Mouse (Mus musculus) right cerebral cortex, postnatal 14 days (tissue): ENCODE measurements at regions not wholly inside any gene's neighbourhood (a gene's known extent, or its start where the extent isn't known, plus 50 kb on each side); places are given as distances from the start of the nearest gene placed in this dataset.

Source experiments
- DNase-seq: peaks from one replicate; pipeline ENCODE4 v3.0.0; 2022

DNA sequence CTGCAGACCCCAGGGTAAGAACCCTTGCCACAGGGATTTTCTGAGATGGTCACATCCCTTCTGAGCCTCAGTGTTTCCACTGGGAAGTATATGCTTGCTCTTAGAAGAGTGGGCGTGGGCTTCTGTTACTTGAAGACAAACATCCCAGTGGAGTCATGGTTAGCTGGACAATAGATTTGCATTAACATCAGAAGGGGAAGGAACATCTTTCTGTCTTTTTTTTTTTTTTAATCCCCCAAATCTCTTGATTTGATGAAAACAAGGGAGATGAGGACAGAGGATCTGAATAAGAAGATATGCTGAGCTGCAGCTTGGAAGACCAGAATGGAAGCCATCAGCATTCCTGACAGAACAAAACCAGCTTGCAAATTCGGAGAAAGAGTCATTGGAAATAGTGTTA, 291.7 kb downstream of the 1810013L24Rik start:
- DNase-seq: no peak

DNA sequence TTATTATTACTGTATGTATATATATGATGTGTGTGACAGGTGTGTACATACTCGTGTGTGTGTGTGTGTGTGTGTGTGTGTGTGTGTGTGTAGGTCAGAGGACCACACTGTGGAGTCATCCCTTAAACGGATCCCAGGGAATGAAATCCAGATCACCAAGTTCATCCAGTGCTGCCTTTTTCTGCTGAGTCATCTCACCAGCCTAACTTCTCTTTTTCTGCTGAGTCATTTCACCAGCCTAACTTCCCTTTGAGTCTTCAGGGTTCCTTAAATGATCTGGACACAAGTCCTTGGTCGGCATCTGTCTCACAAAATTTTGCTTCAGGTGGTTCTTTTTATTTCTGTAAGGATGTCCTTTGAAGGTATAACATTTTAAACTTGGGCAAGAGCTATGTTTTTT, 302.2 kb downstream of the 1810013L24Rik start:
- DNase-seq: no peak

DNA sequence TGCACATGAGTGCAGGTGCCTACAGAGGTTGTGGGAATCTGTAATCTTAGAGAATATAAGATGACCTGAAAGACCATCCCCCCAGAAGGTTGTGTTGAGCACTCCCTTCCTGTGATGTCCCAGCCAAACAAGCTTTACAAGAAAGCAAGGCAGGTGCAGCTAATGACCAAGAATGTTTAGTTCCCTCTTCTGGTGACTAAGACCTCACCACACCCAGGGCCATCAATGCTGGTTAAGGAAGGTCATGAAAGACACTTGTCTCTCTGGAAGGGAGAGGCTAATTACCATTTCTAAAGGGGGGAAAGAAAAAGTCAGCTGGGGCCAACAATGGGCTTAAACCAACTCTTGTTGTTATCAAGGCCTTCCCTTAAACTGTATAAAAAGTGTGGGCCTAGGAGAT, 302.9 kb downstream of the 1810013L24Rik start:
- no peak for DNase-seq

DNA sequence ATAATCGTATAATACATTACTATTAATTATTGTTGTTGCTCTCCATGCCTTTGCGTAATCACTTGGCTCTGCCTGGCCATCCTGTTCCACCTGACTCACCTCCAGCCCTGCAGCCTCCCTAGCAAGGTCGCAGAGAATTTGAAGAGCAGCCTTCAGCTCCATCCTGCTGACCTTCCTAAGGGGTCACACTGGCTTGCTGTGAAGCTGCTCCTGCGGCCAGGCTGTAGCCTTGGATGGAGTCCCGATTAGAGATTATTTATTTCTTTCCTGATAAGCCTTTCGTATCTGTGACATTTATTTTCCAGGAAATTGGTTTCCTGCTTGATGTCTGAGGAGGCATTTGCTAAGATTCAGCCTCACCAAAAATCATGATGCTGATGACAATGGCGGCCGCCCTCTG, 305.5 kb downstream of the 1810013L24Rik start:
- no peak for DNase-seq

DNA sequence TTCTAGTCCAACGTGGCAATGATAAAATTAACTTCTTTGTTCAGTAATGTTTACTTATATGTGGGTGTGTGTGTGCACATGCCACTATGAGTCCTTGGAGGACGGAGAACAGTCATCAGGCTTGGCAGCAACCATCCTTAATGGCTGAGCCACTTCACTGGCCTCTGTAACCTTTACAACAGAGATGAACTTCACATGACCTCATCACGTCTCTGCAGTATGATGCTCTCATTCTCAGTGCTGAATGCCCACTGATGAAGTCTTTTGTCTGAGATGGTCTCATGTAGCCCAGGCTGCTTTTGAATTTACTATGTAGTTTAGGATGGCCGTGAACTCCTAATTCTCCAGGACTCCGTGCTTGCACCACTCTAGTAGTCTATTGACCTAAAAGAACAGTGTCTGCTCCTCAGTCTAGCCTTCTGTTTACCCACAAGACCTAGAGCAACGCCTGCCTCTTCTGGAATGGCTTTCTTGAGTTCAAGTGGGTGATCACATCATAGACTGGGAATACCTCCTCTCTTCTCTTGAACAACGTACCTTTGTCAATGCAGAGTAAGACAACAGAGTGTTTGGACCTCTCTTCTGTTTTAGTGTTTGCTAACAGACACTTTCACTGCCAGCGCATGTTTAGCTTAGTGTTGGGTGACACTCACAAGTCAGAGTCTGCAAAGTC, 308.8 kb downstream of the 1810013L24Rik start:
- DNase-seq: no peak

DNA sequence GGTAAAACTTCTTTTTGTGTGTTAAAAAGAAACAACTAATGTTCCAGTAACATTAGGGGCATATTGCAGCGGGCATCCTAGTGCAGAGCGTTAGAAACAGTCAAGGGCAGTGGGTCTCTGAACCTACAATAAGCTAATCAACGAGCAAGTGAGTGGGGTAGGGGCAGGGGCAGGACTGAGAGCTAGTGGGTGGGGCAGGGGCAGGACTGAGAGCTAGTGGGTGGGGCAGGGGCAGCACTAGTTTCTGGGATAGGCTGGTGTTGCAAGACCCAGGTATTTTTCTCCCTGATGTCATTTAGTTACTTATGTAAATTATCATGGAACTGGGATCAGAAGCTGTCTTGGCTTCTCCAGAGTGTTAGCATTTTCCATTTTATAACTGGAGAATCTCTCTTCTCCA, 309.5 kb downstream of the 1810013L24Rik start:
- no peak for DNase-seq

DNA sequence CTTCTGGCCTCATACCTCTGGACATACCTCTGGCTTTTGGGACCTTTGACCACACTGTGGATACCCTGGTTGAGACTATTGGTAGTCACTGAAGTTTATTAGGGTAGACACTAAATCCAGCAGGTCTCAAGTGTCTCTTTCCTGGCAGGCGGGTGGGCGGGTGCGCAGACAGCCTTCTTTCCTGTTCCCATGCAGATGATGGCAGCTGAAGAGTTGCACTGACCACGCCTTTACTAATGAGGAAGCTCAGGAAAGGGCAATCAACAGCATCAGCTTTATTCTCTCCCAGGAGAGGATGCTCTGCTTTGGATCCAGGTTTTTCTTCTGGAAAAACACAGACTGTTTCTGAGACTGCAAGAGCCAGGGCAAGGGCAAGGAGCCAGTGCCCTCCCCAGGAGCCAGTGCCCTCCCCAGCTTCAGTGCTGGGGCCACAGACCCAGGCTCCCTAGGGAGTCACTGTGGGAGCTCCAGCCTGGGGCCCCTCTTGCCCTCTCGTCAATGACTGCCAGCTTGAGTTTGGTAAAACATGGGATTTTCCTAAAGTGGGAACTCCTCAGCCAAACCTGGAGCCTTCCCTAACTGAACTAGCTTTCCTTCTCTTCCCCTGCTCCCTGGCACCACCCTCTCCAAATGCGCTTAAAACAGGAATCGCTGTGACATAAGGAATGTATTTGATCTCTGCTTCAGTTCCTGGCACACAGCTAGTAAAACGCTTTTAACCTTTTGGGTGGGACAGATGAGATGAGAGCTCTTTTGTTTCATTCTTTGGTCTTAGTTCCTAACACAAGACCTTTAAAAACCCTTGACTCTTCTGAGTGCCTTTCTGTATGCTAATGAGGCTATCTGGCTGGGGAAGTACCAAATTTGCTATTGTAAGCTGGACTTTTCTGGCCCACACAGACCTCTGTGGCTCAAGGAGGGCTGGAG, 319.6 kb downstream of the 1810013L24Rik start:
- no peak for DNase-seq

DNA sequence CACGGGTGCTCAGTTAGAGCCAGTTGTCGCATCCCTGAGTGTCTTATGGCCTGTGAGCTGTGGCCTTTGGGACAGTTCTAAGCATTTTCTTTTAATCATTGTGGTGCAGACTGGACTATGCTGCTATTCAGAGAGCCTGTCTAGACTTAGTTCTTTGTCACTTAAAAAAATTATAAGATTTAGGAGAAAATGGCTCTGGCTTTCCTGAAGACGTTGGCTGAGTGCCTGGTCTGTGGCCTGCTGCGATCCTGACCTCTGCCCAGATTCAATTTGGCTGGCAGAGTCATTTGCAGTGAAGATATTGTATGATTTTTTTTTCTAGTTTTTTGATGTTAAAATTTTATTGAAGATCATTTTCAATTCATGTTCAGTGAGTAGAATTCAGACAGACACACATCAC, 322.0 kb downstream of the 1810013L24Rik start:
- DNase-seq: no peak

DNA sequence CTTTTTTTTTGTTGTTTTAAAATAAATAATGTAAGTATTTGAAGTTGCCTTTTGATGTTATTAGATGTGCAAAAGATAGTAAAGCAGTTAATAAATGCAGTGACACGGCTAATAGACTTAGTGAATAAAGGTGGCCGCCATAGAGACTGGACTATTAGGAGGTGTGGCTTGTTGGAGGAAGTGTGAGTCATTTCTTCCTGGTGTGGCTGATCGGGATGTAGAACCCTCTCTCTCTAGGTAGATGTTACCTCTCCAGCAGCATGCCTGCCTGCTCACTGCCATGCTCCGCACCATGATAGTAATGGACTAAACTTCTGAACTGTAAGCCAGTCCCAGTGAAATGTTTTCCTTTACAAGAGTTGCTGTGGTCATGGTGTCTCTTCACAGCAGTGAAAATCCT, 323.6 kb downstream of the 1810013L24Rik start:
- no peak for DNase-seq

DNA sequence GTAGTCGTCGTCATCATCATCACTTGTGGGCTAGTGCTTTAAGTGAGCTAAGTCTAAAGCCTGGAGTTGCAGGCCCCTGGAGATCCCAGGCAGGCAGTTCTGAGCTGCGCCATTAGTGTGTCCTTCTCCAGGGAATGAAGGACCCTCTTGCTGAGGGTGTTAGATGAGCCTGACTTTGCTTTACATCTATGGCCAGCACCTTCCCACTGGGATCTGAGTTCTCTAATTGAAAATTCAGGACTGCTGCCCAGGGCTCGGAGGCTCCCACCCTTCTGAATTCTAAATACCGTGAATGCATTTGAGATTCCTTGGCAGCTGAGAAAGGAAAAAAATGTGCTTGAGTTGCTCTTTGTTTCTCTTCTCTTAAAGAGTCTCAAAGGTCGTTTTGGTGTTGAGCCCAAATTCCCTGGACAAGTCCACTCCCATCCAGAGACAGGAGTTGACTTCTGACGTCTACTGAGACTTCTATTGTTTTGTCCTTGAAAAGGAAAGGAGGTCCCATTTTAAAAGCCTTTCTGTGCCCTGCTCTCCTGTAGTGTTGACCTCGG, 335.9 kb downstream of the 1810013L24Rik start:
- DNase-seq: no peak

DNA sequence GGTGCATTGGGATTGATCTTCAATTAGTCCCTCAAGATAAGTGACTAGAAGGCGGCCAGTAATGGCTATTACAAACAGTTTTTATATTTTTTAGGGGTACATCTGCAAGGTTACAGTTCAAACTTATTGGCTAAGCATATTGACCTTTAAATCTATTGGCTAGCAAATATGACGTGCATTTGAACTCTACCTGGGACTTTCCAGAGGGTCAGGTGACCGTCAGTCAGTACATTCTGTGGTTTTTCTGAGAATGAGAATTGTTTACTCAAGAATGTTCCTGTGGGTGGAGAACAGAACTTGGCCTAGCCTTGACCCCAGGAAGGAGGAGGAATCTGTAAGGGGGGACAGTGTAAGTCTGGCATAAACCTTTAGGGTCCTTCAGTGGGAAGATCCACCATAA, 346.5 kb downstream of the 1810013L24Rik start:
- DNase-seq: no peak

DNA sequence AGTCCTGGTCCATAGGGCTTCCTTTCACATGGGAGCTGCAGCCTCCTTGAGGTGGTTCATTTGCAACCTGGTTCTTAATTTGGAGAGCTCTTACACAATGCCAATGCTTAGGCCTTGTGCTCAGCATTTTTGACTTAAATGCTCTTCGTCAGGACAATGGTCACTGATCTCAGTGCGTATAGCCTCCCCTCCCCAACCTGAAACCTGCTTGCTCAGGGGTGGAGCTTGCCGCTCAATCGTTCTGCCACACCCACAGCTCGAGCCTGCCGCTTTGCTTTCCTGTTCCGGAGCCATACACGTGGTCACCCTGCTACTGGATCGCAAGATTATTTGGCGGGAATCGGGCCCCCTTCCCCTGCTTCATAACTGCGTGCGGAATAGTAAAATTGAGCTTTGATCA, 365.9 kb downstream of the 1810013L24Rik start:
- no peak for DNase-seq

DNA sequence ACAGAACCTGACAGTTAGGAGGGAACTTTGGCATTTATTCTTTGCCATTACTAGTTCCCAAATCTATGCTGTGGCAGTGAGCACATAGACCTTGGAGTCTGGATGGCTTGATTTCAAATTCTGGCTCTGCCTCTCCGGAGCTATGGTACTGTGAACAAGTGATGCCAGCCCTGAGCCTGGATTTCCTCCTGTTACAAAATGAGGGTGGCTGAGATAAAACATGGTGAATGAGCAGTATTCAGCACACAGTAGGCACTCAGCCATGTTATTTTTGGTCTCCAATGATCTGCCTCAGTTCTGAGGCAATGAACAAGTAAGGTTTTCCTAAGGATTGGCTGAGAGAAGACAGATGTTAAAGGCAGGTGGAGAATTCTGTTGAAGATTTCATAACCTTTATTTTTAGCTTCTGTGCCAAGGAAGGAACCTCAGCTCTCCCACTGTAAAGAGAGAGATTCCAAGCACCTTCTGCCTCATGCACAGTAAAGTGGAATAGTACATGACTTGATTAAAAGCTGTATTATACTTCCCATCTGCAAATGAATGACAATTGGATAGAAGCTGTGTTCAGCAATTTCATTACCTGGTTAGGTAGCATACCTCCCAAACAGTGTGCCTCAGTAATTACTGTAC, 369.1 kb downstream of the 1810013L24Rik start:
- no peak for DNase-seq

DNA sequence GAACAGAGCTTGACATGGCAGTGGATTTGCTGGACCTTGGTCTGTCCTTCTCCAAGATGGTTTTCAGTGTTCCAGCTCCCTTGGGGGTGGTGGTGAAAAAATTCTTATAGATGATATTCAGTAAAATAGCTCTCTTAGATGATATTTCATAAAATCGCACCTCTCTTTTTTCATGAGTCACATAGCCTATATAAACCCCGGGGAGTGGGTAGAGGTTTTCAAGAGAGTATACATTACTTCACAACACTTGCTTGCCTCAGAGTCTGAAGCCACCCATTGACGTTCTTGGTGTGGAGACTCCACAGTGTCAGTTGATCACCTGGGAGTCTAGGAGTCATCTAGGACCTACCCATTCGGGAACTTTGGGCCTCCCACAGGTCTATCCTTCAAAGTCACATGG, 378.7 kb downstream of the 1810013L24Rik start:
- no peak for DNase-seq

DNA sequence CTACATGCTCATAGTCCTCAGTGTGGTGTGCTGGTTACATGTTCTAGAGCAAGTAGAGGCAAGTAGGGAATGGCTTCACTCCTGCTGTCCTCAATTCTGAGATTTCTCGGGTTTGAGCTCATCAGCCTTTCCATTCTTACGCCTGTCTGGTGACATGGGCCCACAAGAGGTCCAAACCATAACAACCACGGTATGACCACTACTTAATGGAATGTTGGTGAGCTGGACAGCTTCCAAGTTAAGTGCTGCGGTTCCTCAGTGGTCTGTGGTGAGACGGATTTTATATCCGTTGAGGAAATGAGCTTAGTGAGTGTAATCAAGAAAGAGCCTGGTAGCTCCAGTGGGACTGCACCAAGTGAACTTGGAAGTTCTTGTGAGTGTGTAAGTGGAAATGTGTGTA, 381.6 kb downstream of the 1810013L24Rik start:
- DNase-seq: no peak

DNA sequence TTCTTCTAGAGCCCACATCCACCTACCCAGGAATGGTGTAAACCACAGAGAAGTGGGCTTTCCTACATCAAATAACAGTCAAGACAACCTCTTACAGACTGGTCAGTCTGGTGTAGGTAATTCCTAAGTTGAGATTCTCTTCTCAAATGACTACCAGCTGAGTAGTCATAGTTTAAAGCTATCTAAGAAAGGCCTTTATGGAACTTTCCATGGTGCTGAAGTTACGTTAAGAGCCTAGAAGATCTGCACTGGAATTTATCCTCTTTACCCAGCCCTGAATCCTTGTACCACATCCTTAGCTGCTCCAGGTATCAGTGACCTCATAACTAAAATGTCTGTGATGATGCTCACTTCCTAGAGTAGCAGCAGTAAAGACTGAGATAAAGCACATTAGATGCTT, 385.2 kb downstream of the 1810013L24Rik start:
- DNase-seq: no peak

DNA sequence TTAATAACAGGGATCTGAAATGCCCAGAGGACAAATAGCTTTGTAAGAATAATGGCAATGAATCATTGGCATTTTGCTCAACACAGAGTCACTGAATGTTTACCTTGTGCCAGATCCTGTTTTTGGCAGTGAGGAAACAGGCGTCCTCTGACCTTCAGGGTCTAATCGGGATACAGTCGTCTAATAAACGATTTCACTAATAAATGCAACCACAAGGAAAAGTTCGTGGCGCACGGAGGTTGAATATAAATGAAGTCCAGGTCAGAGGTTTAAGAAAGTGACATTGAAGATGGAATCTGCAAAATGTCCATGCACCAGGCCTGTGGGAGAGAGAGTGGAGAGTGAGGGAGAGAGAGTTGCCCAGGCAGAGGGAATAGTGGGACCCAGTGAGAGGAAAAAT, 387.5 kb downstream of the 1810013L24Rik start:
- no peak for DNase-seq

DNA sequence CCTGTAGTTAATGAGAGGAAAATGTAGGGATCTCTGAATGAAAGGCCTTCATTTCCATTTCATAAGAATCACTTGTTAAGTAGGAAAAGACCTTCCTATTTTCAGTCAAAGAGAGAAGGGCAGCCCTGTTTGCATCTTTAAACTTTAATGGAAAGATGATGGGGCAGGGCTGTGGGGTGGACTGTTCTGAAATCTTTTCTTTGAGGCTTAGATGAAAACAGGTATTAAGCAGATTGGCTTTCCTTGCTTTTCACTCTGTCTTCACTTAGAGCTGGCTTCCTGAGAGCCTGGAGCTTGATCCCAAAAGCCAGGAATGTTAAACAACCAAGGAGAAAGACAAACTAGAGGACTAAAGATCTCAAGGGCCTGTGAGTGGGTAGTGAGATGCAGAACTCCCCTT, 400.3 kb downstream of the 1810013L24Rik start:
- no peak for DNase-seq

DNA sequence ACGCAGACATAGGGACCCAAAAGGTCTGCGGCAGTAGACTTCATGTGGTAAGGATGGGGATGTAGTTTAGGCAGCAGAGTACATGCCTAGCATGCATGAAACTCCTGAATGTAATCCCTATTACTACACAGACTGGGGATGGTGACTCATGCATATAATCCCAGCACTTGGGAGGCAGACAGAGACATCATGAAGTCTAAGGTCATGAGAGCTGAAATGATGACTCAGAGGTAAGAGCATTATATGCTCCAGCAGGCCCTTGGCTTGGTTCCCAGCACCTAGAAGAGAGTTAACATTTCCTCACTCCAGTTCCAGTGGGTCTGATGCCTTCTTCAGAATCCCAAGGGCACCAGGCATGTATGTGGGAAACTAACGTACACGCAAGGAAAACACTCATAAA, 412.2 kb downstream of the 1810013L24Rik start:
- DNase-seq: no peak

DNA sequence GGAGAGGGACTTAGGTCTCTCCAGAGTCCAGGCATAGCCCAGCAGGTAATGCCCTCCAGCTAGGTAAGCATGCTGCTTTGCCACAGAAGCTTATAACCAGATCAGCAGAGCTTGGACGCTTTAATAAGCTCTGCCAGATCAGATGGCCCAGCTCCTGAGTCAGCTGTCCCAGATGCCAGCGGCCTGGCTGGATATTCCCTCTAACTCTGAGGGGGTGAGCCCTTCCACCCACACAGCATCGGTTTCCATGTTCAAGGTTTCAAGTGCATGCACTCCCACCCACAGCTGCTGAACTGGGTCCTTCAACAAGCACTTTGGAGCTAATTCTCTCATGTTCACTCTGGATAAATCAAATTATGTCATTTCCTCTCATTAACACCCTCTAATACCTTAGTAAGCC, 417.3 kb downstream of the 1810013L24Rik start:
- DNase-seq: no peak

DNA sequence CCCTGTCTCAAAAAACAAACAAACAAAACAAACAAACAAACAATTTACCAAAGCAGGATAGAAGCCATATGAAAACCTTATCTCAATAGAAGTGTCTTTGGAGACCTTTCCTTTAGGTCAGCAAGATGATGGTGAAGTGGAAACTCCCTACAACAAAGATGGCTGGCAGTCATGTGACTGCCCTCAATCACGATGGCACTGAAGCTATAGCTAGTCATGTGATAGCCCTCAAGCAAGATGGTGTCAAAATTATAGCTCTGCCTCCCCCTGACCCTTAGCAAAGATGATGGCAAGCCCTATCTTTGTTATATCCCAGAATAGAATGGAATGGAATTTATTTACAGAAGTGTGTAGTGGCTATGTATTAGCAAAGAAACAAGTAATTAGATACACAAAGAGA, 423.2 kb downstream of the 1810013L24Rik start:
- DNase-seq: no peak

DNA sequence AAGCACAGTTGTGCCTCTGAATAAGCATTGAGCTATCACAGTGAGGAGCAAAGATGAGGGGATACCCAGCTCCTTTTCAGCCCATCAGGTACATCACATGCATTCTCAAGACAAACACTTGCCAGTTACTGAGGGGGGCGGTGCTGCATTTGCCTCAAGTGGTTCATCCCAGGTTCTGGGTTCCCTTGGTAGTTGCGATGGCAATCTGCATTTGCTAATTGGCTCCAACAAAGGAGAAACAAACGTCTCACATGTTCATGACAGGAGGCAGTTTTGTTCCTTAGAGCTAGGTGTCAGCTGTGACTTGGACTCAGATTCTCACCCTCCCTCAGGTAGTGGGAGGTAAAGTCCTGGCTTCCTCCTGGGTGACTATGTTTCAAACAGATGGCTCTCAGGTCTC, 425.5 kb downstream of the 1810013L24Rik start:
- no peak for DNase-seq

DNA sequence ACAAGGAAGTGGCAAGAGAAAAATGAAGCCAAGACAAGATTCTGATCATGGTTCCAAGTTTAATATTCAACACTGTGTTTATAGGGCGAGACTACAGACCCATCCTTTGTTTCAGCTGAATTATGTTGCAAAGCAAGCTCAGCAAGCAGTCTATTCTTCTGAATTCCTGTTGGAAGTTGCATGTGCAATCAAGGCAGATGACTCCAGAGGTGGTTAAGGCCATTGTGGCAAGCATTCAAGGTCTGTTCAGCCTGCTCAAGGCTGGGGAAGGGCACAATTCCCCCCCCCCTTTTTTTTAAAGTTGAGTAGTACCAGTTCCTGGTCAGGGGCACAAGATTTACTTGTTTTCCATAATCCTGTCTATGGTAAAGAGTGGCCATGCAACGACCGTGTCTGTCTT, 431.1 kb downstream of the 1810013L24Rik start:
- DNase-seq: no peak
